Mouse (Mus musculus) G1E (cell line): ENCODE measurements around the gene Klf11. TPM values are rescaled to one million over a fixed set of nuclear protein-coding genes. Genes with fewer than 3 reads are reported as not detected.

ENCODE experiments used
- ATAC-seq: 2 replicates; pipeline ENCODE4 v1.8.0; 2016; ENCODE audit warnings: mild to moderate bottlenecking; ENCODE audit not compliant: insufficient number of reproducible peaks, poor library complexity, low FRiP score, severe bottlenecking; ENCODE audit errors: extremely low read depth
- DNase-seq: peaks from one replicate; pipeline ENCODE4 v3.0.0; 2012; ENCODE audit warnings: low spot score
- H3K27me3 ChIP-seq: 2 replicates; pipeline ENCODE4 v1.6.1; 2012; ENCODE audit warnings: mild to moderate bottlenecking, low read length, inconsistent platforms; ENCODE audit not compliant: insufficient read depth
- H3K36me3 ChIP-seq: replicated peaks from 2 replicates; pipeline ENCODE3; 2012; ENCODE audit warnings: mild to moderate bottlenecking, inconsistent platforms
- H3K4me1 ChIP-seq: 2 replicates; pipeline ENCODE4 v1.6.1; 2012; ENCODE audit warnings: low read depth, low read length, inconsistent platforms, mixed read lengths; ENCODE audit not compliant: insufficient read depth
- H3K4me3 ChIP-seq: 2 replicates; pipeline ENCODE4 v1.5.1; 2012; ENCODE audit warnings: low read depth, mild to moderate bottlenecking, inconsistent platforms, low read length, moderate library complexity, mixed read lengths
- H3K9me3 ChIP-seq: replicated peaks from 2 replicates; pipeline ENCODE4 v1.6.1; 2012; ENCODE audit warnings: inconsistent platforms
- CTCF ChIP-seq: IDR thresholded peaks from 2 replicates; pipeline ENCODE4 v1.5.1; 2012; ENCODE audit warnings: low read depth, low read length, inconsistent platforms, mixed read lengths
- GATA1 ChIP-seq: IDR thresholded peaks from 2 replicates; pipeline ENCODE4 v1.6.1; 2012; ENCODE audit warnings: borderline replicate concordance, low read length, inconsistent platforms, mixed read lengths
- GATA2 ChIP-seq: IDR thresholded peaks from 2 replicates; pipeline ENCODE4 v1.6.1; 2012; ENCODE audit warnings: low read depth, low read length, inconsistent platforms, borderline replicate concordance
- POLR2AphosphoS5 ChIP-seq: IDR thresholded peaks from 2 replicates; pipeline ENCODE4 v1.6.1; 2012; ENCODE audit warnings: low read depth, low read length, inconsistent platforms; ENCODE audit not compliant: insufficient replicate concordance
- TAL1 ChIP-seq: conservative IDR thresholded peaks from 2 replicates; pipeline ENCODE4 v1.6.1; 2012; ENCODE audit warnings: low read depth, low read length, inconsistent platforms, mixed read lengths
- polyA plus RNA-seq: library from polyadenylated mRNA; stranded (reverse); fragments of >175 nt; gene quantifications from 2 replicates; pipeline ENCODE4 v1.2.3, GENCODE M21; 2012
- total RNA-seq, 2 experiments: library from RNA; stranded (forward) in 1 of 2; stranded (reverse) in 1 of 2; fragments of 200-1000 nt in 1 of 2; fragments of >200 nt in 1 of 2; fragmentation: Nextera tagmentation in 1 of 2; gene quantifications; 2 replicates each; pipeline ENCODE4 v1.2.3; 2014 to 2017

Klf11 gene
- total and polyA plus RNA-seq, 3 experiments, result 7.0 to 17.4 (median 16.0) TPM

GRCm38 (mm10) chr12:24619436-24619835, 31.6 kb upstream of the Klf11 start:
- TF ChIP-seq GATA2 (no peak), GATA1 (no peak), POLR2AphosphoS5 (no peak), CTCF (no peak), TAL1 (no peak)
- peaks cover 24% of the 10 kb centered on the region for H3K36me3 ChIP-seq
- no peaks in the 10 kb centered on the region for H3K9me3 ChIP-seq
- peaks cover 9% of the 10 kb centered on the region for H3K4me1 ChIP-seq
- peaks cover 14% of the 10 kb centered on the region for H3K27me3 ChIP-seq
- DNase-seq (no peak), ATAC-seq (no peak)
- no peak overlapping the region for H3K4me3 ChIP-seq

GRCm38 (mm10) chr12:24623486-24624251, 27.4 kb upstream of the Klf11 start:
- TF ChIP-seq GATA2 (no peak), TAL1 (no peak), POLR2AphosphoS5 (no peak), CTCF (no peak), GATA1 (no peak)
- no peak for DNase-seq
- Histone ChIP-seq H3K4me1 (peaks cover 15% of the 10 kb centered on the region), H3K9me3 (no peaks in the 10 kb centered on the region), H3K27me3 (peaks cover 17% of the 10 kb centered on the region), H3K36me3 (no peaks in the 10 kb centered on the region), H3K4me3 (no peak overlapping the region)
- no peak; the same call in 1 of the 2 replicates for ATAC-seq

GRCm38 (mm10) chr12:24626401-24626800, 24.7 kb upstream of the Klf11 start:
- H3K4me1 ChIP-seq, result peaks cover 35% of the 10 kb centered on the region
- H3K9me3 ChIP-seq, result no peaks in the 10 kb centered on the region
- ATAC-seq (no peak), DNase-seq (no peak)
- TF ChIP-seq GATA1 (no peak), GATA2 (no peak)
- H3K27me3 ChIP-seq, result peaks cover 17% of the 10 kb centered on the region
- no peak overlapping the region for H3K4me3 ChIP-seq
- no peaks in the 10 kb centered on the region for H3K36me3 ChIP-seq

GRCm38 (mm10) chr12:24627215-24627614, 23.9 kb upstream of the Klf11 start:
- no peak for TF ChIP-seq TAL1
- TF ChIP-seq GATA2, result no peak
- no peak for TF ChIP-seq GATA1
- Histone ChIP-seq H3K36me3 (no peaks in the 10 kb centered on the region), H3K27me3 (peaks cover 17% of the 10 kb centered on the region), H3K9me3 (no peaks in the 10 kb centered on the region), H3K4me3 (no peak overlapping the region), H3K4me1 (peaks cover 41% of the 10 kb centered on the region)
- no peak for ATAC-seq
- DNase-seq, result no peak

- no peaks in the 10 kb centered on the region for H3K9me3 ChIP-seq
- peaks cover 57% of the 10 kb centered on the region for H3K4me1 ChIP-seq
- H3K27me3 ChIP-seq, result peaks cover 2% of the 10 kb centered on the region; the same call in 1 of the 2 replicates
- TF ChIP-seq POLR2AphosphoS5 (no peak), CTCF (peak; percentile 27; the same call in 1 of the 2 replicates), GATA1 (no peak)
- ATAC-seq (peak; percentile 71), DNase-seq (peak; percentile 76)
- H3K36me3 ChIP-seq, result no peaks in the 10 kb centered on the region
- H3K4me3 ChIP-seq, result no peak overlapping the region
These were observed 20.9 kb upstream of the Klf11 start for GRCm38 (mm10) chr12:24630220-24630619.

GRCm38 (mm10) chr12:24632404-24632803, 18.7 kb upstream of the Klf11 start:
- ATAC-seq, result no peak
- TF ChIP-seq GATA1 (no peak), TAL1 (no peak), CTCF (no peak), POLR2AphosphoS5 (no peak), GATA2 (no peak)
- no peaks in the 10 kb centered on the region for H3K9me3 ChIP-seq
- peaks cover 59% of the 10 kb centered on the region for H3K4me1 ChIP-seq
- H3K27me3 ChIP-seq, result no peaks in the 10 kb centered on the region
- H3K36me3 ChIP-seq, result no peaks in the 10 kb centered on the region
- no peak for DNase-seq
- no peak overlapping the region for H3K4me3 ChIP-seq

GRCm38 (mm10) chr12:24633753-24634191, 17.3 kb upstream of the Klf11 start:
- no peaks in the 10 kb centered on the region for H3K27me3 ChIP-seq
- no peaks in the 10 kb centered on the region for H3K36me3 ChIP-seq
- peaks cover 56% of the 10 kb centered on the region for H3K4me1 ChIP-seq
- ATAC-seq (peak; percentile 32; the same call in 1 of the 2 replicates), DNase-seq (no peak)
- no peak overlapping the region for H3K4me3 ChIP-seq
- TF ChIP-seq TAL1 (no peak), GATA2 (no peak), GATA1 (no peak), POLR2AphosphoS5 (no peak), CTCF (no peak)
- no peaks in the 10 kb centered on the region for H3K9me3 ChIP-seq
